Comparison of ENCODE assay signal across 23 mouse cellular contexts in the genomic region with DNA sequence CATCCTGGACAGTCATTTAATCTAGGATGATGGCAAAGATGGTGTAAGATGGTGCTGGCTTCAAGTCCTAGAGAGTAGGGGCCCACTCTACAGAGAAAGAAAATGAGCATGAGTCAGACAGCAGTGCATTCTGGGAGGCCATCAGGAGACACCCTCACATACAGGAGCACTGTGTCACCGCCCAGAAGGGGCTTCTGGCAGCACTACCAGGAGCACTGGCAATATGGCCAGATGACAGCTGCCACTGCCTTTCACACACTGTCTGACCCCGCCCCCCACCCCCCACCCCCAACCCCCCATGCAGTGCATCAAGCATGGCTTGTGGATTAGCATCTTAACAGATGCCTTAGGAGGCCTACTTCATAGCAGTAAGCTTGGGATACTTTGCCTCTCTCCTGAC.
"Had no signal": no experiment of that assay in that cellular context is flagged by ENCODE, and none has a peak within 500 bp of the region (broad histone marks: within the 10 kb centered on the region; RNA-seq: fewer than 3 reads in every experiment).

No protein-coding gene starts in this region.

- H3K4me3 ChIP-seq: heart, adult 2 months; heart, embryonic 13.5 days; heart, embryonic 15.5 days; hindbrain, embryonic 13.5 days; hindbrain, embryonic 15.5 days; kidney, embryonic 15.5 days; layer of hippocampus, adult 2 months; limb, embryonic 10.5 days; limb, embryonic 12.5 days; liver, embryonic 13.5 days had no signal

- DNase-seq: gastrocnemius, postnatal 14 days; gastrocnemius, postnatal 36 days; heart, adult 11 months; heart, adult 2 months; heart, postnatal 14 days; heart, postnatal 36 days; kidney, adult 11 months; kidney, adult 2 months; kidney, adult 9 months; kidney, postnatal 14 days; kidney, postnatal 36 days; liver; liver, embryonic 13.5 days had no signal

- H3K27ac ChIP-seq: heart, adult 2 months; heart, embryonic 13.5 days; heart, embryonic 15.5 days; hindbrain, embryonic 13.5 days; hindbrain, embryonic 15.5 days; hindbrain, postnatal 0 days; kidney, embryonic 15.5 days; kidney, postnatal 0 days; layer of hippocampus, adult 2 months; limb, embryonic 10.5 days; limb, embryonic 12.5 days; liver, embryonic 13.5 days had no signal
